Mouse (Mus musculus): ENCODE measurements around the gene Olfr308.
"Not testable (repeated sequence)": the region's sequence is repeated elsewhere in the genome, so short reads cannot be mapped to it uniquely, and the experiment has no call there.

Olfr308 gene

GRCm38 (mm10) chr7:86325530-86325929 is at the start of gene Olfr308:
Gene Olfr308 (minus strand): TSS chr7:86325630.
- no peak for DNase-seq (ENCODE audit: low spot score in 2 of 2)

GRCm38 (mm10) chr7:86366828-86367227 is 41.4 kb upstream of the Olfr308 start, which contains the start of gene Olfr305:
Gene Olfr305 (minus strand): TSS chr7:86366928.
- no peak for DNase-seq (ENCODE audit: low spot score in 2 of 2)

GRCm38 (mm10) chr7:86346296-86346695 is 20.9 kb upstream of the Olfr308 start:
- DNase-seq (ENCODE audit: low spot score in 2 of 2) = not testable (repeated sequence)

GRCm38 (mm10) chr7:86344253-86344652 is 18.8 kb upstream of the Olfr308 start:
- DNase-seq (ENCODE audit: low spot score in 2 of 2) = no peak

- no peak for DNase-seq (ENCODE audit: low spot score in 2 of 2)
These were observed 17.6 kb upstream of the Olfr308 start for GRCm38 (mm10) chr7:86342881-86343565.

GRCm38 (mm10) chr7:86337486-86337885 is 12.1 kb upstream of the Olfr308 start, which contains the start of gene Olfr307:
Gene Olfr307 (minus strand): TSS chr7:86337586.
- DNase-seq (ENCODE audit: low spot score in 2 of 2) = no peak

- no peak for DNase-seq (ENCODE audit: low spot score in 2 of 2)
These were observed 4.1 kb downstream of the Olfr308 start for GRCm38 (mm10) chr7:86321323-86321722.

GRCm38 (mm10) chr7:86313608-86314007 is 11.8 kb downstream of the Olfr308 start, which contains the start of gene Olfr309:
Gene Olfr309 (minus strand): TSS chr7:86313708.
- DNase-seq (ENCODE audit: low spot score in 2 of 2) = no peak

- no peak for DNase-seq (ENCODE audit: low spot score in 2 of 2)
These were observed 48.4 kb downstream of the Olfr308 start, which contains the start of gene Olfr310 for GRCm38 (mm10) chr7:86277072-86277471. Gene Olfr310 (minus strand): TSS chr7:86277172.
